Mouse (Mus musculus): ENCODE results near the gene Wdr73. TPM values are rescaled to one million over a fixed set of nuclear protein-coding genes. Genes with fewer than 3 reads are reported as not detected.
"Not testable (repeated sequence)": the region's sequence is repeated elsewhere in the genome, so short reads cannot be mapped to it uniquely, and the experiment has no call there.

The Wdr73 gene
- total RNA-seq (2021), result 10 to 100 TPM; 24.6 to 30.3 TPM
- long read RNA-seq, experiment 1, transcript Wdr73-201 (8 exons, 2,114 nt), result major isoform, 6 of 19 reads
- long read RNA-seq, experiment 1, partial matches to known transcripts, result 3 of 19 reads
- long read RNA-seq, experiment 1, other reads (novel, unspliced or antisense), result 6 of 19 reads
- long read RNA-seq, experiment 2, transcript Wdr73-205 (7 exons, 2,549 nt), result major isoform, 7 of 23 reads
- long read RNA-seq, experiment 2, transcript Wdr73-201 (8 exons, 2,114 nt), result minor isoform, 6 of 23 reads
- long read RNA-seq, experiment 2, partial matches to known transcripts, result 2 of 23 reads
- long read RNA-seq, experiment 2, other reads (novel, unspliced or antisense), result 8 of 23 reads

- DNase-seq (ENCODE audit: low spot score in 2 of 2), result peak; percentile 89 to 91
These were observed at the start of gene Wdr73 for GRCm38 (mm10) chr7:80900944-80901501. Wdr73 (minus strand) TSS chr7:80901269.

- DNase-seq (ENCODE audit: low spot score in 2 of 2), result peak; percentile 95 to 97
These were observed 46.6 kb upstream of the Wdr73 start, which contains the start of gene Sec11a for GRCm38 (mm10) chr7:80947445-80948350. Sec11a (minus strand) TSS chr7:80947780.

GRCm38 (mm10) chr7:80939808-80940207, 38.7 kb upstream of the Wdr73 start:
- DNase-seq (ENCODE audit: low spot score in 2 of 2), result no peak

GRCm38 (mm10) chr7:80937304-80937666, 36.2 kb upstream of the Wdr73 start:
- DNase-seq (ENCODE audit: low spot score in 2 of 2), result not testable (repeated sequence)

GRCm38 (mm10) chr7:80936617-80937303, 35.7 kb upstream of the Wdr73 start:
- DNase-seq (ENCODE audit: low spot score in 2 of 2), result not testable (repeated sequence)

- DNase-seq (ENCODE audit: low spot score in 2 of 2), result no peak
These were observed 34.8 kb upstream of the Wdr73 start for GRCm38 (mm10) chr7:80935834-80936233.

GRCm38 (mm10) chr7:80932777-80933176, 31.7 kb upstream of the Wdr73 start:
- DNase-seq (ENCODE audit: low spot score in 2 of 2), result no peak

- no peak for DNase-seq (ENCODE audit: low spot score in 2 of 2)
These were observed 30.6 kb upstream of the Wdr73 start for GRCm38 (mm10) chr7:80931618-80932207.

GRCm38 (mm10) chr7:80923165-80923564, 22.1 kb upstream of the Wdr73 start:
- DNase-seq (ENCODE audit: low spot score in 2 of 2), result no peak

- DNase-seq (ENCODE audit: low spot score in 2 of 2), result no peak
These were observed 18.6 kb upstream of the Wdr73 start for GRCm38 (mm10) chr7:80919647-80920008.

- DNase-seq (ENCODE audit: low spot score in 2 of 2), result no peak
These were observed 18.0 kb upstream of the Wdr73 start for GRCm38 (mm10) chr7:80918982-80919646.

GRCm38 (mm10) chr7:80917916-80918465, 16.9 kb upstream of the Wdr73 start:
- DNase-seq (ENCODE audit: low spot score in 2 of 2), result no peak

GRCm38 (mm10) chr7:80912496-80912895, 11.4 kb upstream of the Wdr73 start:
- DNase-seq (ENCODE audit: low spot score in 2 of 2), result no peak

- no peak for DNase-seq (ENCODE audit: low spot score in 2 of 2)
These were observed 10.0 kb upstream of the Wdr73 start for GRCm38 (mm10) chr7:80911053-80911452.

- DNase-seq (ENCODE audit: low spot score in 2 of 2), result peak; percentile 59 to 63
These were observed 3.9 kb upstream of the Wdr73 start, which contains the start of gene Nmb for GRCm38 (mm10) chr7:80904921-80905515. Nmb (minus strand) TSS chr7:80905076.

- DNase-seq (ENCODE audit: low spot score in 2 of 2), result no peak
These were observed 2.8 kb upstream of the Wdr73 start for GRCm38 (mm10) chr7:80903625-80904422.

- peak in 1 of 2 experiments; percentile 17 for DNase-seq (ENCODE audit: low spot score in 2 of 2)
These were observed 639 bp upstream of the Wdr73 start for GRCm38 (mm10) chr7:80901541-80902274.

GRCm38 (mm10) chr7:80897721-80898120, 3.3 kb downstream of the Wdr73 start:
- no peak for DNase-seq (ENCODE audit: low spot score in 2 of 2)
